Mouse (Mus musculus): ENCODE measurements around the gene Cttnbp2. TPM values are rescaled to one million over a fixed set of nuclear protein-coding genes. Genes with fewer than 3 reads are reported as not detected.

Cttnbp2 gene
- polyA plus RNA-seq, 1 experiment: not detected

DNA sequence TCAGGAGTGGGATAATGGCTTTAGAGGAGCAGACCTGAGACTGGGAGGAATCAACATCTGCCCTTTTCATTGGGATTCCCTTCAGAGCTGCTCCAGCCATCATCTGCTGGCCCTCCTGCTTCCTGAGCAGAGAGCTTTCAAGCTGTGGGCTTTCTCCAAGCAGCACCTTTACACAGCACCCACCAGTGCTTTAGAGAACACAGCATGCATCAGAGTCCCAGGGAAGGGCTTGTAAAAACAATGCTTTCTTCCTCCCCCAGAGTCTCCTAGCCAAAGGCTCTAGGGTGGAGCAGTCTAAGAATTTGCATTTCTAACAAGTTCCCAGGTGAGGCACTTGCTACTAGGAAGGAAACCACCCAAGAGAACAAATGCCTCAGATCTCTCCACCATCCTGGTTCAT, 29.6 kb downstream of the Cttnbp2 start:
- Histone ChIP-seq H3ac (ENCODE audit: control insufficient read depth, insufficient read length) (no peak overlapping the region), H3K4me3 (no peak overlapping the region), H3K4me2 (ENCODE audit: low read depth) (no peak overlapping the region), H3K36me3 (ENCODE audit: control insufficient read depth, insufficient read depth) (no peaks in the 10 kb centered on the region), H3K79me2 (ENCODE audit: control insufficient read depth, insufficient read depth) (no peaks in the 10 kb centered on the region), H3K27me3 (ENCODE audit: control insufficient read depth, insufficient read depth, insufficient read length) (no peaks in the 10 kb centered on the region)
- no peak for TF ChIP-seq POLR2A (IDR thresholded peaks at IDR 0.05; ENCODE audit: insufficient read length, low read depth)
- TF ChIP-seq POLR2AphosphoS2 (IDR thresholded peaks at IDR 0.05; ENCODE audit: insufficient read length, low read depth): no peak
- TF ChIP-seq TCF3 (IDR thresholded peaks at IDR 0.05; ENCODE audit: insufficient read length, low read depth): no peak
- no peak for TF ChIP-seq MAX (IDR thresholded peaks at IDR 0.05; ENCODE audit: low read depth)
- no peak for TF ChIP-seq MYOD1 (IDR thresholded peaks at IDR 0.05; ENCODE audit: control insufficient read depth in 1 of 3, insufficient read length in 2 of 3, low read depth in 2 of 3)
- no peak for TF ChIP-seq E2F4 (IDR thresholded peaks at IDR 0.05; ENCODE audit: insufficient read depth)
- no peak for TF ChIP-seq REST (IDR thresholded peaks at IDR 0.05; ENCODE audit: insufficient read depth, insufficient read length)
- TF ChIP-seq TCF12 (IDR thresholded peaks at IDR 0.05; ENCODE audit: insufficient read depth, poor library complexity, severe bottlenecking): no peak
- TF ChIP-seq USF1 (IDR thresholded peaks at IDR 0.05; ENCODE audit: low read depth): no peak
- no peak for TF ChIP-seq MYOG (IDR thresholded peaks at IDR 0.05; ENCODE audit: control insufficient read depth in 1 of 3, insufficient read depth in 1 of 3, insufficient read length in 2 of 3, low read depth in 2 of 3)
- TF ChIP-seq SRF (IDR thresholded peaks at IDR 0.05; ENCODE audit: control insufficient read depth, insufficient read length, low read depth): no peak
- TF ChIP-seq CEBPB (IDR thresholded peaks at IDR 0.05; ENCODE audit: insufficient read depth, poor library complexity, severe bottlenecking): no peak

DNA sequence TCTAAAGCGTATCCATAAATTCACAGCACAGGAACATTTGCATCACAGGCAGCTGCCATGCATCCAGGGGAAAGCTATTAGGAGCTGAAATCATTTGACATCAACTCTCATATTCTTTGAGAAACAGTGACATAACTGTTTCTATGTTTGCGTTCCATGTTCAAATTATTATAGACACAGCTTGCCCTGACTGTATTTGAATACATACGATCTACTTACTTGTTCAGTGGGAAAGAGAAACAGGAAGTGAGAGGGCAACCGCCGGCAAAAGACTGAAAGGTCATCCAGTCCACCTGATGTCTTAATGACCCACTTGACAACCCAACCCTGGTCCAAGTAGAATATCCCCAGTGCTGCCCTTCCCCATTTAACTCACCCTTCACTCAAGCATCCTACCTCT, 30.6 kb downstream of the Cttnbp2 start:
- no peak overlapping the region for H3K4me3 ChIP-seq
- no peaks in the 10 kb centered on the region for H3K36me3 ChIP-seq (ENCODE audit: control insufficient read depth, insufficient read depth)
- no peaks in the 10 kb centered on the region for H3K79me2 ChIP-seq (ENCODE audit: control insufficient read depth, insufficient read depth)
- H3K4me2 ChIP-seq (ENCODE audit: low read depth): no peak overlapping the region
- TF ChIP-seq POLR2AphosphoS2 (IDR thresholded peaks at IDR 0.05; ENCODE audit: insufficient read length, low read depth) (no peak), E2F4 (IDR thresholded peaks at IDR 0.05; ENCODE audit: insufficient read depth) (no peak), TCF12 (IDR thresholded peaks at IDR 0.05; ENCODE audit: insufficient read depth, poor library complexity, severe bottlenecking) (no peak), MYOG (IDR thresholded peaks at IDR 0.05; ENCODE audit: control insufficient read depth in 1 of 3, insufficient read depth in 1 of 3, insufficient read length in 2 of 3, low read depth in 2 of 3) (no peak), MAX (IDR thresholded peaks at IDR 0.05; ENCODE audit: low read depth) (no peak), USF1 (IDR thresholded peaks at IDR 0.05; ENCODE audit: low read depth) (no peak), POLR2A (IDR thresholded peaks at IDR 0.05; ENCODE audit: insufficient read length, low read depth) (no peak), MYOD1 (IDR thresholded peaks at IDR 0.05; ENCODE audit: control insufficient read depth in 1 of 3, insufficient read length in 2 of 3, low read depth in 2 of 3) (no peak), CEBPB (IDR thresholded peaks at IDR 0.05; ENCODE audit: insufficient read depth, poor library complexity, severe bottlenecking) (no peak)
- no peak overlapping the region for H3ac ChIP-seq (ENCODE audit: control insufficient read depth, insufficient read length)
- no peaks in the 10 kb centered on the region for H3K27me3 ChIP-seq (ENCODE audit: control insufficient read depth, insufficient read depth, insufficient read length)

DNA sequence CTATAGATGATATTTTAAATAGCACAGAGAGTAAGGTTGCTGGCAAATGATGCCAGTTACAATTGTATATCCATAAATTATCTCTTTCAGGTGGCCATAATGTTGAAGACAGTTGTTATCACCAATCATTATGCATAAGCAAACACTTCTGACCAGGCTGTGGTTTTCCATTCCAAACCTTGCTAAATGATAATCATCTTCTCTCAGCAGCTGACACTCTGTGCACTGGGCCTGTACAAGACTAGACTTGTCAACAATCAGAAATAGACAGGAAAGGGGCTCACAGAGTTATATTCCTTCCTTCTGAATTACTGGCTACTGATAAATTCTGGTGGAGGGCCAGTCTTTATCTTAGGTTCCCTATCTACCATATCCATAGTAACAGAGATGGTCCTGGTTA, 32.1 kb downstream of the Cttnbp2 start:
- no peak for TF ChIP-seq E2F4 (IDR thresholded peaks at IDR 0.05; ENCODE audit: insufficient read depth)
- no peak for TF ChIP-seq POLR2A (IDR thresholded peaks at IDR 0.05; ENCODE audit: insufficient read length, low read depth)
- no peak for TF ChIP-seq CEBPB (IDR thresholded peaks at IDR 0.05; ENCODE audit: insufficient read depth, poor library complexity, severe bottlenecking)
- TF ChIP-seq MYOG (IDR thresholded peaks at IDR 0.05; ENCODE audit: control insufficient read depth in 1 of 3, insufficient read depth in 1 of 3, insufficient read length in 2 of 3, low read depth in 2 of 3): no peak
- TF ChIP-seq MAX (IDR thresholded peaks at IDR 0.05; ENCODE audit: low read depth): no peak
- TF ChIP-seq SRF (IDR thresholded peaks at IDR 0.05; ENCODE audit: control insufficient read depth, insufficient read length, low read depth): no peak
- no peak for TF ChIP-seq TCF12 (IDR thresholded peaks at IDR 0.05; ENCODE audit: insufficient read depth, poor library complexity, severe bottlenecking)
- no peak for TF ChIP-seq USF1 (IDR thresholded peaks at IDR 0.05; ENCODE audit: low read depth)
- no peak for TF ChIP-seq POLR2AphosphoS2 (IDR thresholded peaks at IDR 0.05; ENCODE audit: insufficient read length, low read depth)
- TF ChIP-seq REST (IDR thresholded peaks at IDR 0.05; ENCODE audit: insufficient read depth, insufficient read length): no peak
- TF ChIP-seq MYOD1 (IDR thresholded peaks at IDR 0.05; ENCODE audit: control insufficient read depth in 1 of 3, insufficient read length in 2 of 3, low read depth in 2 of 3): no peak
- TF ChIP-seq TCF3 (IDR thresholded peaks at IDR 0.05; ENCODE audit: insufficient read length, low read depth): no peak

DNA sequence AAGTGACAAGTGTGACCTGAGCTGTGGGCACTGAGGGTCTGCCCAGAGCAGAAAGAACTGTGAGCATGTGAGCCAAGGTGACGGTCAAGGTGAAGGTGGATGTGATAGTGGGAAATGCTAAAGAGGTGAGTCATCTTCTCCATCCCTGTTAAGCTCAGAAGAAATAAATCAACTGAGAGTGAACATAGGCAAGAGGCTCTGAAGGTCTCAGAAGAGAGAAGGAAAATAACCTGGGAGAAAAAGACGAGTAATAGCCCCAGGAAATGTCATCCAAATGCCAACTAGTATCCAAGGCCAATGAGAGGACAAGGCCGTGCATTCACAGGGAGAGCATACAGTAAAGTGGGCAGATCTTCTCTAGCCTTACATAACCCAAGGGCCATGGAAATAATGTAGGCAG, 32.9 kb downstream of the Cttnbp2 start:
- H3K27me3 ChIP-seq (ENCODE audit: control insufficient read depth, insufficient read depth, insufficient read length): no peaks in the 10 kb centered on the region
- no peak for TF ChIP-seq CEBPB (IDR thresholded peaks at IDR 0.05; ENCODE audit: insufficient read depth, poor library complexity, severe bottlenecking)
- no peak for TF ChIP-seq E2F4 (IDR thresholded peaks at IDR 0.05; ENCODE audit: insufficient read depth)
- no peak for TF ChIP-seq REST (IDR thresholded peaks at IDR 0.05; ENCODE audit: insufficient read depth, insufficient read length)
- no peak for TF ChIP-seq USF1 (IDR thresholded peaks at IDR 0.05; ENCODE audit: low read depth)
- no peak for TF ChIP-seq MYOD1 (IDR thresholded peaks at IDR 0.05; ENCODE audit: control insufficient read depth in 1 of 3, insufficient read length in 2 of 3, low read depth in 2 of 3)
- TF ChIP-seq SRF (IDR thresholded peaks at IDR 0.05; ENCODE audit: control insufficient read depth, insufficient read length, low read depth): no peak
- TF ChIP-seq TCF12 (IDR thresholded peaks at IDR 0.05; ENCODE audit: insufficient read depth, poor library complexity, severe bottlenecking): no peak
- TF ChIP-seq POLR2A (IDR thresholded peaks at IDR 0.05; ENCODE audit: insufficient read length, low read depth): no peak
- no peak for TF ChIP-seq MAX (IDR thresholded peaks at IDR 0.05; ENCODE audit: low read depth)
- no peaks in the 10 kb centered on the region for H3K36me3 ChIP-seq (ENCODE audit: control insufficient read depth, insufficient read depth)
- no peak overlapping the region for H3K4me3 ChIP-seq
- no peak overlapping the region for H3K4me2 ChIP-seq (ENCODE audit: low read depth)
- H3K79me2 ChIP-seq (ENCODE audit: control insufficient read depth, insufficient read depth): no peaks in the 10 kb centered on the region
- no peak overlapping the region for H3ac ChIP-seq (ENCODE audit: control insufficient read depth, insufficient read length)

More for the DNA sequence above, 32.1 kb downstream of the Cttnbp2 start:
- Histone ChIP-seq H3K4me3 (no peak overlapping the region), H3K27me3 (ENCODE audit: control insufficient read depth, insufficient read depth, insufficient read length) (no peaks in the 10 kb centered on the region), H3K36me3 (ENCODE audit: control insufficient read depth, insufficient read depth) (no peaks in the 10 kb centered on the region), H3K4me2 (ENCODE audit: low read depth) (no peak overlapping the region), H3ac (ENCODE audit: control insufficient read depth, insufficient read length) (no peak overlapping the region), H3K79me2 (ENCODE audit: control insufficient read depth, insufficient read depth) (no peaks in the 10 kb centered on the region)

Data from myocyte (in vitro differentiated cells).